Mouse (Mus musculus): ENCODE measurements around the gene Hc. TPM values are rescaled to one million over a fixed set of nuclear protein-coding genes. Genes with fewer than 3 reads are reported as not detected.

Gene Hc
- 0.38 TPM in 1 of 2 replicates, not detected in the other for polyA plus RNA-seq (2014; fragmentation: Nextera tagmentation; extraction: Ambion mirVana)

DNA sequence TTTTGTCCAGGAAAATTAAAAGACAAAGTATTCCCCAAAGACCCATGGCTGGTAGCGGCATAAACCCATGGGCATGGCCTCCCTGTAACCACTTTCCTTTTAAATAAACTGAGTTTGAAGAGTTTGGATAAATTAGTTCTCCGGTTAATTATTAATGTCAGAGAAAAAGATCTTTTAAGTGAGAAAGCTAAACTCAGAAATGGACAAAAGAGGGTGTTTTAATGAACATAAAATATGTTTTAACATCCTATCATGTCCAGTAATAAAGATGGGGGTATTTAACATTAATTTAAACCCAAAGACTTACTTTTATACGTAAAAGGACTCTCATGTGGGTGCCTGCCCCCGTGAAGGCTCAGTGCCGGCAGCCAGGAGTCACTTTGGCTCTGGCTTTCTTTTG, at the start of gene Hc:
Gene Hc (minus strand): TSS at position 101 of the 400 bp plus-strand sequence.
- Histone ChIP-seq H3K9me3 (replicated peaks; ENCODE audit: control insufficient read depth, low read length) (no peaks in the 10 kb centered on the region), H3K4me2 (ENCODE audit: low read depth, low read length) (no peak within 1 kb of the TSS), H3K27me3 (ENCODE audit: control insufficient read depth, insufficient read depth, low read length) (no peaks in the 10 kb centered on the region), H3K36me3 (replicated peaks; ENCODE audit: control insufficient read depth, insufficient read depth, low read depth, low read length) (no peaks in the 10 kb centered on the region), H3K4me3 (ENCODE audit: low read depth, low read length) (no peak within 1 kb of the TSS), H3K4me1 (ENCODE audit: control insufficient read depth, insufficient read depth, low read length) (no peaks in the 10 kb centered on the region), H3K9ac (replicated peaks; ENCODE audit: low read length) (no peak within 1 kb of the TSS), H3K27ac (replicated peaks; ENCODE audit: low read depth, low read length) (no peak within 1 kb of the TSS)
- no peak for ATAC-seq (replicated peaks; ENCODE audit: insufficient number of reproducible peaks, low FRiP score, low TSS enrichment, low read depth)
- WGBS = 85% methylated on average over 5 of the region's 5 CpGs
- no peak for DNase-seq (ENCODE audit: low spot score)

- no peak for DNase-seq (ENCODE audit: low spot score)
- Histone ChIP-seq H3K9me3 (replicated peaks; ENCODE audit: control insufficient read depth, low read length) (no peaks in the 10 kb centered on the region), H3K4me3 (ENCODE audit: low read depth, low read length) (no peak overlapping the region)
Measured at GRCm38 (mm10) chr2:35110521-35110920, 49.3 kb upstream of the Hc start.

GRCm38 (mm10) chr2:35109924-35110304, 48.7 kb upstream of the Hc start:
- H3K4me2 ChIP-seq (ENCODE audit: low read depth, low read length) = peak overlapping the region; percentile 81
- peak overlapping the region; percentile 85 for H3K9ac ChIP-seq (replicated peaks; ENCODE audit: low read length)

More at GRCm38 (mm10) chr2:35110521-35110920, 49.3 kb upstream of the Hc start:
- WGBS = 78% methylated on average over 2 of the region's 2 CpGs
- Histone ChIP-seq H3K36me3 (replicated peaks; ENCODE audit: control insufficient read depth, insufficient read depth, low read depth, low read length) (no peaks in the 10 kb centered on the region), H3K9ac (replicated peaks; ENCODE audit: low read length) (no peak overlapping the region), H3K4me2 (ENCODE audit: low read depth, low read length) (no peak overlapping the region), H3K27ac (replicated peaks; ENCODE audit: low read depth, low read length) (no peak overlapping the region), H3K27me3 (ENCODE audit: control insufficient read depth, insufficient read depth, low read length) (no peaks in the 10 kb centered on the region), H3K4me1 (ENCODE audit: control insufficient read depth, insufficient read depth, low read length) (no peaks in the 10 kb centered on the region)
- no peak for ATAC-seq (replicated peaks; ENCODE audit: insufficient number of reproducible peaks, low FRiP score, low TSS enrichment, low read depth)

GRCm38 (mm10) chr2:35109141-35109923, 48.1 kb upstream of the Hc start, which contains the start of gene Cntrl:
Gene Cntrl, plus strand, starts transcription at chr2:35109492.
- Histone ChIP-seq H3K27me3 (ENCODE audit: control insufficient read depth, insufficient read depth, low read length) (no peaks in the 10 kb centered on the region), H3K4me2 (ENCODE audit: low read depth, low read length) (peak within 1 kb of the TSS; percentile 81), H3K9me3 (replicated peaks; ENCODE audit: control insufficient read depth, low read length) (no peaks in the 10 kb centered on the region), H3K4me3 (ENCODE audit: low read depth, low read length) (peak within 1 kb of the TSS; percentile 74), H3K36me3 (replicated peaks; ENCODE audit: control insufficient read depth, insufficient read depth, low read depth, low read length) (no peaks in the 10 kb centered on the region), H3K27ac (replicated peaks; ENCODE audit: low read depth, low read length) (0 out of 2 replicates have a peak within 1 kb of the TSS, but pooled peaks have one; percentile 20), H3K4me1 (ENCODE audit: control insufficient read depth, insufficient read depth, low read length) (no peaks in the 10 kb centered on the region), H3K9ac (replicated peaks; ENCODE audit: low read length) (peak within 1 kb of the TSS; percentile 85)
- DNase-seq (ENCODE audit: low spot score) (peak; percentile 94), ATAC-seq (replicated peaks; ENCODE audit: insufficient number of reproducible peaks, low FRiP score, low TSS enrichment, low read depth) (peak; percentile 98)
- under 1% methylated on average over 61 of the region's 62 CpGs for WGBS

More at GRCm38 (mm10) chr2:35109924-35110304, 48.7 kb upstream of the Hc start:
- ATAC-seq (replicated peaks; ENCODE audit: insufficient number of reproducible peaks, low FRiP score, low TSS enrichment, low read depth) = no peak
- no peaks in the 10 kb centered on the region for H3K4me1 ChIP-seq (ENCODE audit: control insufficient read depth, insufficient read depth, low read length)
- 3% methylated on average over 13 of the region's 13 CpGs for WGBS
- no peaks in the 10 kb centered on the region for H3K36me3 ChIP-seq (replicated peaks; ENCODE audit: control insufficient read depth, insufficient read depth, low read depth, low read length)
- no peaks in the 10 kb centered on the region for H3K9me3 ChIP-seq (replicated peaks; ENCODE audit: control insufficient read depth, low read length)
- no peak for DNase-seq (ENCODE audit: low spot score)
- peak overlapping the region; percentile 74 for H3K4me3 ChIP-seq (ENCODE audit: low read depth, low read length)
- H3K27ac ChIP-seq (replicated peaks; ENCODE audit: low read depth, low read length) = no peak overlapping the region
- H3K27me3 ChIP-seq (ENCODE audit: control insufficient read depth, insufficient read depth, low read length) = no peaks in the 10 kb centered on the region

DNA sequence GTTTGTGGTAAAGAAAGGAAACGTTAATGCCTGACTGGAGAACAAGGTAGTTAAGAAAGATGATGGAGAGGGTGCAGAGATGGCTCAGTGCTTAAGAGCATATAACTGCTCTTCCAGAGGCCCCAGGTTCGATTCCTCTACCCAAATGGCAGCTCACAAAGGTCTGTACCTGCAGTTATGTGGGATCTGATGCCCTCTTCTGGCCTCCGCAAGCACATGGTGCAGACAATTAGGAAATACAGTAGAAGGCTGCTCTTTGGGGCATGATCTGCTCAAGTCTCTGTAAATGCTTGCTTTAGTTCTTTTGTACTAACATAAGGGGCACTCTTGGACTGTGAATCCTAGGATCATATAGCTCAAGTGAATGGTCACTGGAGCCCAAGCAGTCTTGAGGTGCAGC, 47.5 kb upstream of the Hc start:
- Histone ChIP-seq H3K27ac (replicated peaks; ENCODE audit: low read depth, low read length) (no peak overlapping the region), H3K36me3 (replicated peaks; ENCODE audit: control insufficient read depth, insufficient read depth, low read depth, low read length) (no peaks in the 10 kb centered on the region), H3K9me3 (replicated peaks; ENCODE audit: control insufficient read depth, low read length) (no peaks in the 10 kb centered on the region), H3K4me3 (ENCODE audit: low read depth, low read length) (peak overlapping the region; percentile 74), H3K27me3 (ENCODE audit: control insufficient read depth, insufficient read depth, low read length) (no peaks in the 10 kb centered on the region), H3K9ac (replicated peaks; ENCODE audit: low read length) (peak overlapping the region; percentile 85), H3K4me2 (ENCODE audit: low read depth, low read length) (peak overlapping the region; percentile 81), H3K4me1 (ENCODE audit: control insufficient read depth, insufficient read depth, low read length) (no peaks in the 10 kb centered on the region)
- 28% methylated on average over 3 of the region's 3 CpGs for WGBS
- ATAC-seq (replicated peaks; ENCODE audit: insufficient number of reproducible peaks, low FRiP score, low TSS enrichment, low read depth) (no peak), DNase-seq (ENCODE audit: low spot score) (peak; percentile 64)

DNA sequence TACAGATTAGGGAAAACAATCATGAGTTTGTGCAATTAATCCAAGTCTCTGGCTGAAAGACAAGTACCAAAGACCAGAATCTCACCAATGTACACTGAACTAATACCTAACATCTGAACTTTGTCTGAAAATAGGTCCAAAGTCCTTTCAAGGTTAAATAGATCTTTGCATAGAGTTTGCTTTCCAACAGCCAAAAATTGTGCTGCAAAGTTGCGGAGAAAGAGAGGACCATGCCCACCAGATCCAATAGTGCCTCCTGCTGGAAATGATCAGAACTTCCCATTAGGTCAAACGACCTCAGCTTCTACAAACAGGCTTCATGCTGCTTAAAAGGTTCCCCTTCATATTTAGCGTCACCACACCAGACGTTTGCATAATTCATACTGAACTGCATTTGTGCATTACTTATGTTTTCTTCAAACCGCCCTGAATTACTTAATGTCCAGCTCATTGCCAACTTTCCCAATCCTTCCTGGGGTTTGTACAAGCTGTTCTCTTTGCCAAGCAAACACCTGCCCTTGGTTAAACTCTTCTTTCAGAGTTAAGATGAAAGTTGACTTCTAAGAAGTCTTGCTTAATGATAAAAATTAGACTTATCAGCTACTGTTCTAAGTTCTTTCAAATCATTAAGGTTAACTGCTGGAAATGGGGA, 46.9 kb upstream of the Hc start:
- DNase-seq (ENCODE audit: low spot score) (peak; percentile 50), ATAC-seq (replicated peaks; ENCODE audit: insufficient number of reproducible peaks, low FRiP score, low TSS enrichment, low read depth) (no peak)
- Histone ChIP-seq H3K9ac (replicated peaks; ENCODE audit: low read length) (no peak overlapping the region), H3K27me3 (ENCODE audit: control insufficient read depth, insufficient read depth, low read length) (no peaks in the 10 kb centered on the region), H3K4me3 (ENCODE audit: low read depth, low read length) (no peak overlapping the region), H3K9me3 (replicated peaks; ENCODE audit: control insufficient read depth, low read length) (no peaks in the 10 kb centered on the region), H3K4me1 (ENCODE audit: control insufficient read depth, insufficient read depth, low read length) (no peaks in the 10 kb centered on the region), H3K4me2 (ENCODE audit: low read depth, low read length) (no peak overlapping the region), H3K36me3 (replicated peaks; ENCODE audit: control insufficient read depth, insufficient read depth, low read depth, low read length) (no peaks in the 10 kb centered on the region), H3K27ac (replicated peaks; ENCODE audit: low read depth, low read length) (no peak overlapping the region)
- 58% methylated on average over 5 of the region's 5 CpGs for WGBS

- Histone ChIP-seq H3K4me2 (ENCODE audit: low read depth, low read length) (no peak overlapping the region), H3K9me3 (replicated peaks; ENCODE audit: control insufficient read depth, low read length) (no peaks in the 10 kb centered on the region), H3K36me3 (replicated peaks; ENCODE audit: control insufficient read depth, insufficient read depth, low read depth, low read length) (no peaks in the 10 kb centered on the region), H3K27ac (replicated peaks; ENCODE audit: low read depth, low read length) (no peak overlapping the region), H3K4me3 (ENCODE audit: low read depth, low read length) (no peak overlapping the region), H3K27me3 (ENCODE audit: control insufficient read depth, insufficient read depth, low read length) (no peaks in the 10 kb centered on the region), H3K9ac (replicated peaks; ENCODE audit: low read length) (no peak overlapping the region), H3K4me1 (ENCODE audit: control insufficient read depth, insufficient read depth, low read length) (no peaks in the 10 kb centered on the region)
- no peak for DNase-seq (ENCODE audit: low spot score)
- WGBS = 69% methylated on average over 3 of the region's 3 CpGs
- no peak for ATAC-seq (replicated peaks; ENCODE audit: insufficient number of reproducible peaks, low FRiP score, low TSS enrichment, low read depth)
Measured at GRCm38 (mm10) chr2:35104843-35105242, 43.6 kb upstream of the Hc start.

- H3K27me3 ChIP-seq (ENCODE audit: control insufficient read depth, insufficient read depth, low read length) = no peaks in the 10 kb centered on the region
- no peak overlapping the region for H3K27ac ChIP-seq (replicated peaks; ENCODE audit: low read depth, low read length)
- 79% methylated on average over 5 of the region's 5 CpGs for WGBS
- no peaks in the 10 kb centered on the region for H3K4me1 ChIP-seq (ENCODE audit: control insufficient read depth, insufficient read depth, low read length)
- ATAC-seq (replicated peaks; ENCODE audit: insufficient number of reproducible peaks, low FRiP score, low TSS enrichment, low read depth) (no peak), DNase-seq (ENCODE audit: low spot score) (no peak)
- no peak overlapping the region for H3K4me3 ChIP-seq (ENCODE audit: low read depth, low read length)
- H3K36me3 ChIP-seq (replicated peaks; ENCODE audit: control insufficient read depth, insufficient read depth, low read depth, low read length) = no peaks in the 10 kb centered on the region
- no peaks in the 10 kb centered on the region for H3K9me3 ChIP-seq (replicated peaks; ENCODE audit: control insufficient read depth, low read length)
- no peak overlapping the region for H3K4me2 ChIP-seq (ENCODE audit: low read depth, low read length)
- H3K9ac ChIP-seq (replicated peaks; ENCODE audit: low read length) = no peak overlapping the region
Measured at GRCm38 (mm10) chr2:35103558-35103957, 42.3 kb upstream of the Hc start.

Measured in embryonic facial prominence, embryonic 11.5 days (tissue).